Mouse (Mus musculus): ENCODE results near the gene Washc1. TPM values are rescaled to one million over a fixed set of nuclear protein-coding genes. Genes with fewer than 3 reads are reported as not detected.
"Not testable (repeated sequence)": the region's sequence is repeated elsewhere in the genome, so short reads cannot be mapped to it uniquely, and the experiment has no call there.

The Washc1 gene
- total RNA-seq, 2 experiments from 2014 or later: 26.3 to 28.7 TPM

DNA sequence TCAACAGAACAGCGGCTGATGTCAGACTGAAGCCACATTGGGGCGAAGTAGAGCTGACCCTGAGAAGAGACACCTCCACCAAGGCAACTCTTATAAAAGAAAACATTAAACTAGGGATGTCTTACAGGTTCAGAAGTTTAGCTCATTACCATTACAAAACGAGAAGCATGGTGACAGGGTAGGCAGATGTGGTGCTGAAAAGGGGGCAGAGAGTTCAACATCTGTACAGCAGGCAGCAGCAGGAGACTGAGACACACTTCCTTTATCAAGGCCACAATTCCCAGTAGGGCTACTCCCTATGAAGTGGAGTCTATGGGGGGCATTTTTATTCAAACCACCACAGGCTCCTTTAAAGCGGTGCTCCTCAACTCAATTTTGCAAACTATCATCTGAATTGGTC is 3.1 kb upstream of the Washc1 start:
- DNase-seq (ENCODE audit: low spot score in 2 of 2): no peak

- DNase-seq (ENCODE audit: low spot score in 2 of 2): peak in 1 of 2 experiments; percentile 37
Observed at GRCm38 (mm10) chr17:66110746-66111145, 599 bp upstream of the Washc1 start.

GRCm38 (mm10) chr17:66112166-66112565 is 821 bp downstream of the Washc1 start:
- no peak for DNase-seq (ENCODE audit: low spot score in 2 of 2)

DNA sequence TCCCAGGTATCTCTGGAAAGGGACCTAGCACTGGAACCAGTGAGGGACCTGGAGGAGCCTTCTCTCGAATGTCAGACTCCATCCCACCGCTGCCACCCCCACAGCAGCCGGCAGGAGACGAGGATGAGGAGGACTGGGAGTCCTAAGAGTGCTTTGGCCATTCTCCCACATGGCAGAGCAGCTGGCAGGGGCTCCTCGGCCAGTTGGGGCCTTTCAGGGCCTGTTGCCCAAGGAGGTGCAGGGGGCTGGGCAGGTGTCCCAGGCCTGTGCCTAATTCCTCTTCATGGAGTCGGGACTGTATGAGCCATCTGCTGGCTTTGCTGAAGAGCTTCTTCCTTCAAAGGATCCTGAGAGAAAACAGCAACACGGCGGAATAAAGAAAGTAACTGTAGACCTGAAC is 7.6 kb downstream of the Washc1 start:
- no peak for DNase-seq (ENCODE audit: low spot score in 2 of 2)

- DNase-seq (ENCODE audit: low spot score in 2 of 2): no peak
Observed at GRCm38 (mm10) chr17:66120701-66121100, 9.4 kb downstream of the Washc1 start.

DNA sequence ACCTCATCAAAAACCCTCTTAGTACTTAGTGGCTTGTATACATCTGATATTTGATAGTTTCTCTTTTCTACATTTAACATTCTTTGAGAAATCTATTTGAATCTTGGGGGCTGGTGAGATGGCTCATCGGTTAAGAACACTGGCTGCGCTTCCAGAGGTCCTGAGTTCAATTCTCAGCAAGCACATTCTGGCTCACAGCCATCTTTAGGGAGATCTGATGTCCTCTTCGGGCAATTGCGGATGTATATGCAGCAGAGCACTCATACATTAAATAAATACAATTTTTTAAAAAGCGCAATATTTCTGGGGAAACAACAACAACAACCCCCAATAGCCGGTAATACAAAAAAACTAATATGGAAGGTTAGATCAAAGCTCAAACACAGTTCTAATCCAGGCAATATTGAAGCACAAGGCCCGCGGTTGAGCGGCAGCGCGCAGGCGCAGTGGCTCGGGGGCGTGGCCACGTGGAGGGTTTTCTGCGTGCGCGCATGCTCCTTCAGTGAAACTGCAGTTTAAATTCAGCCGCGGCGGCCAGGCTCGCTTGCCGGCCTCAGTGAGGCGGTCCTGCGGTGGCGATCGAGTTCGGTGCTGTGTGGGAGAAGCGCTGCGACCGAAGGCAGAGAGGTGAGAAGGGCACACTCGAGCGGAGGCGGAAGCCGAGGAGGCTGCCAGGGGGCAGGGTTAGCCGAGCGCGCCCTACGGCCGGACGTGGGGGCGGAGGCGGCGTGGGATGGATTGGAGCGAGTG is 11.9 kb downstream of the Washc1 start, which contains the start of gene Ddx11:
Gene Ddx11 (plus strand): TSS at position 455 of the 750 bp plus-strand sequence.
- DNase-seq (ENCODE audit: low spot score in 2 of 2): peak; percentile 93 to 97

DNA sequence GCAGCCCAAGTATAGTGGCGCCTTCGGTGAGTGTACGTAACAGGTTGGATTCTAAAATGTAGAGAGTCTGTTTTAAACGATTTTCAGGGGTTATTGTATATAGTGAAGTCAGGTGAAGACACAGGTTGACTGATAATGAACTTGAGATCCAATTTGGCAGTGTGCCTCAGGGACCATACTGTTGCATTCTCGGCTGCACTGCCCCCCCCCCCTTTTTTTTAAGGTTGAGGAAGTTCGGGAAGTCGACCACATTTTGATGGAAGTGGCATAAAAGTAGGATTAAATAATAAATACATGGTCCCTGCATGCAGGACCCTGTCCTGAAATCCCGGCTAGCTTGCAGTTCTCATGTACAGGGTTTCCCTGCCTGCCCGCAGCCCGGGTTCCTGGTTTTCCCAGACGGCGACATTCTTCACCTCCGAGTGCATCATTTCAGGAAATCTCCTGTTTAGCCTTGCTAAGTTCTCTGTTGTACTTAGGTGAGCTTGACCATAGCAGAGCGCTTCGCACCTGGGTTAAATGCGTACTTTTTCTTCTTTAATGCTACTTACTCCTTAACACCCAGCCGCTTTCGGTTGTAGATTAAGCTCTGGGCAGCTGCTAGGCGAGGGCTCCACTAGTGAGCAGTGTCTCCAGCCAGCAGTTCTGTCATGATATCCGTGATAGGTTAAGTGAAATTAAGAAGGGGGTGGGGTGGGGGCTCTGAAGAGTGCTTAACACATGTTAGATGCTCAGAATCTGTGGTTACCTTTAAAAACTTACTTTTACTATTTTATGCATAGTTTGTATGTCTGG is 12.7 kb downstream of the Washc1 start:
- no peak for DNase-seq (ENCODE audit: low spot score in 2 of 2)

GRCm38 (mm10) chr17:66125211-66125610 is 13.9 kb downstream of the Washc1 start:
- DNase-seq (ENCODE audit: low spot score in 2 of 2): no peak

DNA sequence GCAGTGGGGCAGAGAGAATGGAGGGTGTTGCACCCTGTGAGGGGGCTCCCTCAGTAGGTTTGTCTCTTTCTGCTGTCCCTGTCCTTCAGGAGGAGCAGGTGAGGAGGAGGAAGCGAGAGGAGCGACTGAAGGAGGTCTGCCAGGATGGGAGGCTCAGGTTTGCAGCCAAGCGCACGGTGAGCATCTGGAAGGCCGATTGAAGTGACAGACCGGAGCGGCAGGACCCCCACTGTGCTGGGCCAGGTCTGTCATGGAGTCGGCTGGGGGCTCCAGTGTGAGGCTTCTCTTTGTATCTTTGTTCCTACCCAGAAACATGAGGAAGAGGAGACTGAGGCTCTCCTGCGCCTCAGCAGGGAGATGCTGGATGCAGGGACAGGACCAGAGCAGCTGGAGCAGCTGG is 19.0 kb downstream of the Washc1 start:
- DNase-seq (ENCODE audit: low spot score in 2 of 2): no peak

DNA sequence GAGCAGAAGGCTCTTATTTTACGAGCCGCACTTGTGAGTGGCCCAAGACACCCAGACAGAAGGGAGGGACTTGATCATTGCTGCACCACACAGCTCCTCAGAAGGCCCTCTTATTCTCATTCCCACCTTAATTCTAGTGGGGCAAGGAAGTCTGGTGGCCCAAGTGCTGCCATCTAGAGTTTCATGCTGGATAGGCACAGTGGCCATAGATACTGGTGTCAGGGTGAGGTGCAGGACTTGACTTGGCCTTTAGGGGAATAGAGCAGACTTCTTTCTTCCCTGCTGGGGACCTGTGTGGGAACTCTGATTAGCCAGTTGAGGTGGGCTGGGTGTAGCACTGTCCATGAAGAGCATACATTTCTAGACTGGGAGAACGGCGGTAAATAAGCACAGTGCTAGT is 19.9 kb downstream of the Washc1 start:
- no peak for DNase-seq (ENCODE audit: low spot score in 2 of 2)

GRCm38 (mm10) chr17:66152706-66153662 is 41.6 kb downstream of the Washc1 start:
- not testable (repeated sequence) for DNase-seq (ENCODE audit: low spot score in 2 of 2)

- DNase-seq (ENCODE audit: low spot score in 2 of 2): not testable (repeated sequence)
Observed at GRCm38 (mm10) chr17:66153735-66154423, 42.5 kb downstream of the Washc1 start.

DNA sequence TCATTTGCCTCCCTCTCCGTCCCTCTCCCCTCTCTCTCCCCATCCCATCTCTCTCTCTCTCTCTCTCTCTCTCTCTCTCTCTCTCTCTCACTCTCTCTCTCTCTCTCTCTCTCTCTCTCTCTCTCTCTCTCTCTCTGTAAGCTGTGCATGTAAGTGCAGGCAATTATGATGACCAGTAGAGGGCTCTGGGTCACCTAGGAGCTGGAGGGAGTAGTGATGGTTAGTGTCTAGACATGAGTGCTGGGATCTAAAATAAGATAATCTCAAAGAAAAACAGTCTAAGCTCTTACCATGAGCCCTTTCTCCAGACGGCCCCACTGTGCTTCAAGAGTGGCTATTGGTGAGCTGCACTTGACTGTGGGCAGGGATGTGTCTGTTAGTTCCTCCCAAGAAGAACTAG is 43.5 kb downstream of the Washc1 start:
- DNase-seq (ENCODE audit: low spot score in 2 of 2): no peak

- DNase-seq (ENCODE audit: low spot score in 2 of 2): no peak
Observed at GRCm38 (mm10) chr17:66158271-66158670, 46.9 kb downstream of the Washc1 start.

DNA sequence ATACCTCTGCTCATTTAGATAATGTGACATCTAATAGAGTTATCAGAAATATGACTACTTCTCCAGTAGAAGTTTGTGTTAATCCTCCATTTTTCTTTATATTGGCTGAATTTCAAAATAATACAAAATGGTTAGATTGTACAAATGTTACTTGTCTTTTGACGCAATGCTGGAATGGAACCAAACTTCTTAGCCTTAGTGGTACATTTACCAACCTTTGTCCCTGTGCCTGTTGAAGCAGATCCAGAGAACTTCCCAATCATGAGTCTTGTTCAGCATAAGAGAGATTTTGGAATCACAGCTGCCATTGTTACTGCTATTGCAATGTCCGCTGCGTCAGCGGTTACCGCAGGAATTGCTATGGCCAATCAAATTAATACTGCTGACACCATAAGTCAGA is 55.8 kb downstream of the Washc1 start:
- DNase-seq (ENCODE audit: low spot score in 2 of 2): not testable (repeated sequence)

Other genes with a start within 250 kb of the Washc1 start
- 10 to 100 TPM; 38.3 to 39.1 TPM for gene Ralbp1, start 225.7 kb upstream of the Washc1 start, total RNA-seq (2021)
- gene Twsg1, start 160.3 kb upstream of the Washc1 start, total RNA-seq (2021): 10 to 100 TPM; 38.6 to 45.8 TPM
- gene Ankrd12, start 34.5 kb upstream of the Washc1 start, total RNA-seq (2021): 10 to 100 TPM; 17.8 to 24.7 TPM
- 100 to 1,000 TPM; 447 to 482 TPM for gene Ndufv2, start 10.0 kb upstream of the Washc1 start, total RNA-seq (2021)
- 1 to 10 TPM; 6.6 to 7.5 TPM for gene Ddx11, start 12.0 kb downstream of the Washc1 start, total RNA-seq (2021)